8 mouse cellular contexts compared by ENCODE assay signal in genomic region chr14:55490361-55491201, GRCm38 (mm10). TPM values are rescaled to one million over a fixed set of nuclear protein-coding genes. Genes with fewer than 3 reads are reported as not detected.
A peak's percentile ranks its signal among the peaks of the same experiment; 100 is the strongest.
DNase-seq lines count a peak whose midpoint lies in the region; TF ChIP-seq lines count a peak whose summit lies in the region.

Gene Carmil3 (plus strand): TSS chr14:55490651.

- no peaks in the 10 kb centered on the region for H3K36me3 ChIP-seq in macrophage (ENCODE audit: inconsistent target)

- peak within 1 kb of the TSS; percentile 62 for H3K27ac ChIP-seq in gastrocnemius, adult 2 months
- H3K27ac ChIP-seq in macrophage: no peak within 1 kb of the TSS

- DNase-seq in T-cell, adult 2 months (ENCODE audit: low spot score): peak; percentile 42
- peak; percentile 83 to 87 for DNase-seq in cerebellum, postnatal 36 days
- DNase-seq in gastrocnemius, adult 2 months: peak; percentile 77
- peak; percentile 69 for DNase-seq in induced T-regulatory cell, adult 2 months (ENCODE audit: low read depth)
- DNase-seq in left cerebral cortex, adult 9 months (ENCODE audit: low spot score in 2 of 2): peak; percentile 77 to 85
- peak; percentile 81 to 88 for DNase-seq in right cerebral cortex, adult 2 months (ENCODE audit: low spot score in 2 of 2)
- DNase-seq in c-Kit-positive CD71-positive TER-119-positive erythroid progenitor cells, embryonic 14.5 days (ENCODE audit: low spot score): no peak

- TF ChIP-seq CTCF in gastrocnemius, adult 2 months (IDR thresholded peaks at IDR 0.05): no peak

- 4% methylated on average over 62 of the region's 68 CpGs for WGBS in macrophage (ENCODE audit: missing documents)

- no peaks in the 10 kb centered on the region for H3K79me2 ChIP-seq in macrophage (ENCODE audit: inconsistent target)

- H3K4me3 ChIP-seq in gastrocnemius, adult 2 months: peak within 1 kb of the TSS; percentile 88
- H3K4me3 ChIP-seq in macrophage (ENCODE audit: inconsistent target): peak within 1 kb of the TSS; percentile 5; the same call in 1 of the 2 replicates

- intact Hi-C loops in gastrocnemius, adult 2 months (cut with DNase I): loop anchor here (10.0 kb wide), 1 partner anchor 254 kb away; the partner anchor contains the start of genes Dhrs1 and Nop9

RNA-seq across cellular contexts. Expression of gene Carmil3, which starts in this region (rescaled TPM):
- total RNA-seq in gastrocnemius, adult 2 months (2021): under 1 TPM; 0.43 to 0.95 TPM
- total RNA-seq in macrophage (2018; cell fraction: chromatin; rRNA removed): 1 to 10 TPM in 14 of 26 experiments, under 1 TPM in 10, not detected in 2; 0.24 to 4.7 (median 1.3) TPM
- under 1 TPM in 18 of 26 experiments, not detected in 8; 0.03 to 0.36 (median 0.12) TPM for total RNA-seq in macrophage (2018; cell fraction: cytosol; rRNA removed)
- 1 to 10 TPM in 8 of 26 experiments, under 1 TPM in 9, not detected in 9; 0.17 to 3.9 (median 0.91) TPM for total RNA-seq in macrophage (2018; cell fraction: nucleus; rRNA removed)
- 0.04 to 0.05 TPM in 2 of 3 replicates, not detected in the other for polyA plus RNA-seq in macrophage (2018)

Comparison
In these comparisons a context has a peak if more than half of its experiments do, and no peak if none do; other contexts are left out.
1. Peak in DNase-seq, H3K4me3 ChIP-seq and H3K27ac ChIP-seq in gastrocnemius, adult 2 months; RNA of the gene not detected or under 1 TPM.